Mouse (Mus musculus) right cerebral cortex, postnatal 36 days (tissue): ENCODE measurements around the gene Dnajb6.
"Not testable (repeated sequence)": the region's sequence is repeated elsewhere in the genome, so short reads cannot be mapped to it uniquely, and the experiment has no call there.

ENCODE experiments used
- DNase-seq, 2 experiments: peaks; one replicate each; pipeline ENCODE4 v3.0.0; 2022; ENCODE audit warnings: low spot score in 2 of 2, mixed read lengths in 1 of 2

Dnajb6 gene

DNA sequence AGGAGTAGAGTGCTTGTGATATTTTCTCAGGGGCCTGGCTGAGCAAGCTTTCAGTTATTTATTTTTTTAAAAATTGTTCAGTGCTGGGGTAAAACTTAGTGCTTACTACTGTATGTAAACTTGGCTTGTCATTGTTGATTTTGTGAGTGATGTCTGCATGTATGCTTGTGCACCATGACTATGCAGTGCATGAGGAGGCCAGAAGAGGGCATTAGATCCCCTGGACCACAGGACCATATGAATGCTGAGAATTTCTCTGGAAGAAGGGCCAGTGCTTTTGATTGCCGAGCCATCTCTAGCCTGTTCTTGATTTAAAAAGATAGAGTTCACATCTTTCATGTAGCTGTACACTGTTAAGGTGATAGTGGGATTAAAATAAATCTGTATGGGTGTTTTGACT is 35.4 kb downstream of the Dnajb6 start:
- no peak for DNase-seq

DNA sequence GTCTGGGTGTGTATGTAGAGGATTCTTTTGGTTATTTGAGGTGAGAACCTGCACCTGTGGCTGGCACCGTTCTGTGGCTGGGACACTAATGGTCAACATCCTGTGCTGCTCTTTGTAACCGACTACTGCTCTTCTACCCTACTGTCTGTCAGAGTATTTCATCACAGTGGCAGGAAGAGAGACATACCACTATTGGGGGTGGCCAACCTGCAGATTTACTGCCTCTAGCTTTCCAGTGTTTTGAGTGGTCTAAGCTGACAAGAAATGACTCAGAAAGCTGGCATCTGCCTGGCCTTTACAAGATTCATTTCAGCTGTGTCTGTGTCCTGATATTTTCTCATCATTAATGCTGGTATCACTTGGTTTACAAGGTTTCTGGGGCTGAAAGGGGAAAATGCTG is 36.5 kb downstream of the Dnajb6 start:
- DNase-seq = no peak

DNA sequence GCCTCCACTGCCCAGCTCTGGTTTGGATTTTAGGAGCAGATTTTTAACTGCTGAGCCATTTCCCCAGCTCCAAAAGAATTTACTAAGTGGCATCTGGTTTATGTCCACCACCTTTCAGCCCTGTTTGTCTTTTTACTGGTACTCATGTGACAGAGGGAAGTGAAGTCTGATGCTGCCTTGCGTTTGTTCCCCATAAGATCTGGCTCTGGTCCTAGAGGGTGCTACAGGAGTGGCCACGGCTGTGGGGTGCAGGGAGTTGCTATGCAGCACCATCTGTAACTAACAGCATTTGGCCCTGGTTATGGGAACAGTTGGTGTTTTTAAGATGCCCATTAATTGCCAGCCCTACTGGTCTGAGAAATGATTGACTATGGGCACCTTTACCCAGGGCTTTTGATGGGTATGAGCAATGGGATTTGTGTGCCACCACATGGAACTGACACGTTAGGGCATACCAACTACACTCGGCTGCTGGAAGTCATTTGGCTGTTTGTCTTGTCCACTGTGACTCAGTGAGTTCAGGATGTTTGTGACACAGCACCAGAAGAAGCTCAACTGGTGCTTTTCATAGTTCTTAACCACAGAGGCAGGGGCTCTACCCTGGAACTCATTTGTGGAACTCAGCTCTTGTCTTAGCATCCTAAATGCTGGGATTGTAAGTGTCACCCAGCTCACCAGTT is 37.3 kb downstream of the Dnajb6 start:
- DNase-seq = no peak

DNA sequence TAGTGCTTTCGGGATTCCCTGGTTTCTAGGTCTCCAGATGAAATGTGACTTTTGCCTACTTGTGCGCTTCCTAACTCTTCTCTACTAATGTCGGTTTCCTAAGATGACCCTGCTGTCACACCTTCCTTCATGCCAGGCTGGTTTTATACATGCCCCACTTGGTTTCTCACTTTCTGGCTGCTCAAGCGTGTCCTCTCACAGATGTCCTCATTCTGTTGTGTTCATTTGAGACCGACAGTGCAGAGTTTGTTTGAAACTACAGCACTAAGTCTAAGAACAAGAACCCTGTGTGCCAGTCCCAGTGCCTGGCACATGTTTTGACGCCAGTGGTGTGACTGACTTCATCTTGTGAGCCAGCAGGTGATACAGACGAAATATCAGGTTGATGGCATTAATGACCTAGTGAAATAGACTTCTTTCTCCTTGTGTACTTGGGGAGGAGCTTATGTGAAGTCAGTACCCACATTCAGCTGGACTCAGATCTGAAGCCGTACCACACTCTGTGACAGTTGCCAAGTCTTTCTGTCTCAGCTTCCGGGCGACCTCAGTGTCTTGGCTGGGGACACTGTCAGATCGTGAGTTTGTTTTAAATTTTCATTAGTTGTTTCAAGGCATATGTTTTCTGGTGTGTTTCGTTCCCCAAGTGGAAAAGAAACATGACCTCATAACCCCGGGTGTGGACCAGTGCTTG is 38.1 kb downstream of the Dnajb6 start:
- no peak for DNase-seq

DNA sequence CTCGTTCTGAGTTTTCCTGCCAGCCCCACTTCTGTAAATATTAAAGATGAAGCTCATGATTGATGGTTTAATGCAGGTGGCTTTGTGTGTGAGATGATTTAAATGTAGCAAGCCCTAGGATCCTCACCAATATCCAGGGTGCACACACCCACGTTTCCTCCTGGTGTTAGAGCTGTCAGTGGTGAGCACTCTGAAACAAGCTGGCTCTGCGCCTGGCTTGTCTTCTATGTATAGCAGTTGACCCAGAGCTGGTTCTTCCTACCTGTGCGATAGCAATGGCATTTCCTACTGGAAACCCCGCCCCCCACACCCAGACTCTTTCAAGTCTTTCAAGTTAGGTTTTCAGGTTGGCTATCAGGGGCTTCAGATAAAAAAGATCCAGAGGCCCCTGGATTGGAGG is 39.9 kb downstream of the Dnajb6 start:
- peak; percentile 34 to 55 for DNase-seq

DNA sequence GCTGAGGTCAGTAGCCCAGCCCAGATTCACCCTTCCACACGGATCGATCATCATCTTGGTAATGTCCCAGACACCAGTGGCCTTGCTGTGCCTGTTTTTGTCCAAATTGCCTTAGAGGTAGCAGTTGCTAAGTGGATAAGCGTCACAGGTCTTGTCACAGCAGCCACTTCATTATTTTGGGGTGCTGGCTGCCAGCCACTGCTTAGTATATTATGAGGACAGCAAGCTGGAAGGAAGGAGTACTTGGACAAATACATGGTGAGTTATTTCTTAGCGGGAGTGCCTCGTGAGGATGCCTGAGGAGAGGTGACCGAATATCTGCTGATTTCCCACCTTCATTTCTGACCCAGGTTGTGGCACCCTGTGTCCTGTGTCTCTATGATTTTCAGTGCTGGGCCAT is 42.5 kb downstream of the Dnajb6 start:
- DNase-seq = no peak

DNA sequence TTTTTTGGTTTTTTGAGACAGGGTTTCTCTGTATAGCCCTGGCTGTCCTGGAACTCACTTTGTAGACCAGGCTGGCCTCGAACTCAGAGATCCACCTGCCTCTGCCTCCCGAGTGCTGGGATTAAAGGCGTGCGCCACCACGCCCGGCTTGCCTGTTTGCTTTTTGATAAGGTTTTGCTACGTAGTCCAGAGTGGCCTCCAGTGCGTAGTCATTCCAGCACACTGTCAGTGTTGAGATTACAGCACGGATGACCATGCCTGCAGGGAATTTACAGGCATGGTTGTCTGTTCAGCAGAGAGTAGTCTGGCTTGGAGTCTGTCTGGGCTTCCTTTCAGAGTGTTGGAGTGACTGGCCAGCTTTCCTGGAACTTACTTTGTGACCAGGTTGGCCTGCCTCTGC is 44.2 kb downstream of the Dnajb6 start:
- not testable (repeated sequence) for DNase-seq

DNA sequence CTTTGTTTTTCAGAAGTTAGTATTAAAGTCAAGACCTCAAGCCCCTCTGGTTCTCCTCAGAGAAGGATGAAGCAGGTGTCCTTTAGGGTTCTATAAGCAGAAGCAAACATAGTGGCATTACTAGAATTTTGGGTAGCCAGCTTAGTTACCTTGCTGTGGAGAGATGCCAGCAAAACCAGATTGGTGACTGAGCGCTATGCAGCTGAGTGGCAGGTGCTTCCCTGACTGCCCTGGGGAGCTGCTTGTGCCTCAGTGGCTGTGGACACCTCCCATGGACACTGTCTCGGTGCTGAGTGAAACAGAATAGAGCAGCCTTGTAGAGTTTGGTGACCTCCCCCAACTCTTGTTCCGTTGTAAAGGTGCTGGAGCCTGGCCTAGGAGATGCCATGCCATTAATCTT is 46.8 kb downstream of the Dnajb6 start:
- no peak for DNase-seq

DNA sequence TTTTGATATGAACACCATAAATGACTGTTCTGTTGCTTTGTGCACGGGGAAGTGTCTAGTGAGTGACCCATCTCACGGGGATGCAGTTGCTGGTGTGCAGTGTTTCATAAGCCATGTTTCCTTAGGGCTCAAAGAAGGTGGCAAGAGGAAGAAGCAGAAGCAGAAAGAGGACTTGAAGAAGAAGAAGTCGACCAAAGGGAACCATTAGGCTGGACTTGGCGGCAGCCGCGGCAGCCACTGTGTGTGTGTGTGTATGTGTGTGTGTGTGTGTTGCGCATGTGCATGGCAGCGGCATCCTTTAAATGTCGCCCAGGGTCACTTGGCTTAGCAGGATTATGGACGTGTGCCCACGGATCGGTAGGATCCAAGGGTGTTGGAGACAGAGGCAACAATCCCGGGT is 49.4 kb downstream of the Dnajb6 start:
- not testable (repeated sequence) for DNase-seq

DNA sequence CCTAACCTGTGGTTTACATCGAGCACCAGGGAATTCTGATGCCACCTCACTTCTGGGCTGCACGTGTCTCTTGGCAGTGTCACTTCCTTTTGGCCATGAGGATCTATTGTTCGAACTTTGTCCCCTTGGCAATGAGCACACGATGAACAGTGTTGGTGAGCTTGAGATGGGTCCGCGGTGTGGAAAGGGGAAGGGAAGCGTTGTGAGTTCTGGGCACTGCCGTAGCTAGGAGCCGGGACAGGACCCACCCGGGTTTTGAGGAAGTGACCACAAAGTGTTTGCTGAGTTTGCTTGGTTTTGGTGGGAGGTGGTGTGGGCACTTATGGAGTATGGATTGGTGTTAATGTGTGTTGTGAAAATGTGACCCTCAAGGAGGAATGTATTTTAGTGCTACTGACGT is 50.5 kb downstream of the Dnajb6 start:
- DNase-seq = not testable (repeated sequence)

DNA sequence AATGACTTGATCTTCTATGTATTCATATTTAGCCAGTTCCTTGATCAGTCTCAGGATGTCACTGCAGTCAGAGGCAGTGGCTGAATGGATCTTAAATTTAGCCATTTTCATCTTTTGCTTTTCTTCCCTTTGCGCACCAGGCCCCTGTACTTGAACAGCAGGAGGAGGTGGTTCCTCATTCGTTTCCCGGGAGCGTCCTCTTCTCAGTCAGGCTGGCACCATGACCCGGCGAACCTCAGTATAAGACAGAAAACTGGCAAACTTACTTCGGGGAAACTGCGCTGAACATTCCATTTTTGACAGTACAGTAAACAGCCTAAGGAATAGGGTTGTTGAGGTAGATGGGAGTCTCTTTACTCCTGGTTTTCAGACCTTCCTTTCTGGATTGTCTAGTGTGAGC is 59.4 kb downstream of the Dnajb6 start:
- DNase-seq = not testable (repeated sequence)

DNA sequence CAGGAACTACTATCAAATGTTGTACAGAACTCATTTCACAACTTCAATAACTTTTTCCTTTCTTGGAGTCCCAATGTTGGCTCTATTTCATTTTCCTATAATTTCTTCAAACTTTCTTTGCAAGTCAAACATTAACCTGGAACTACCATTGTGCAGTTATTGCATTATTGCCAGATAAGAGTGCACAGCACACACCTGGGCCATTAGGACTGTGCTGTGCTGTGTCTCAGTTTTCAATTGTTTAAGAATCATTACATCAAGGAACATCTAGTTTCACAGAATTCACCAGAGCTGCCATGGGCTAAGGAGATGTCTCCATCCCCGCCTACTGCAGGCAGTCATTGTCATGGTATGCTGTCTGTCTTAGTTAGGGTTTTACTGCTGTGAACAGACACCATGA is 73.5 kb downstream of the Dnajb6 start:
- DNase-seq = no peak

DNA sequence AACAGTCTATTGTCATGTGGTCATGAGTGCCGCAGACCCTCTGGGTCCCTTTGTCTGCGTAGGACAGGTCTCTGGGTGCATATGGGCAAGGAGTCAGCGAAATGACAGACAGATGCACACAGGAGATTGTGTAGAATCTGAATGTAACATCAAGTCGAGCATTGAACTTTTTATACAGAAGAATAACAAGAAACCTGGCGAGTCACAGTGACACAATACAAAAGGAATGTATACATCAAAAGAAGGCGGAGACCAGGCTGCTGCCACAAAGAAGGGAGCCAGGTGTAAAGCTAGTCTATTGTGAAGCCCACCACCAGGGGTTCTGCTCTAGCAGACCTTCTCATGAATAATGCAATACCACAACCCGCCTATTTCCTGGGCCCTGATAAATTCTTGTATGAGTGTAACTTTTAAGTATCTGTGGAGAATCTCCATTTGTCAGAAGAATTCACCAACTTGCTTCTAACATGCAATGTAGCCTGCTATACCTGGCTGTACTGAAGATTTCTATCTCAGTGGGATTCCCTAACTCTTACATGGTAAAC is 76.0 kb downstream of the Dnajb6 start:
- not testable (repeated sequence) for DNase-seq

DNA sequence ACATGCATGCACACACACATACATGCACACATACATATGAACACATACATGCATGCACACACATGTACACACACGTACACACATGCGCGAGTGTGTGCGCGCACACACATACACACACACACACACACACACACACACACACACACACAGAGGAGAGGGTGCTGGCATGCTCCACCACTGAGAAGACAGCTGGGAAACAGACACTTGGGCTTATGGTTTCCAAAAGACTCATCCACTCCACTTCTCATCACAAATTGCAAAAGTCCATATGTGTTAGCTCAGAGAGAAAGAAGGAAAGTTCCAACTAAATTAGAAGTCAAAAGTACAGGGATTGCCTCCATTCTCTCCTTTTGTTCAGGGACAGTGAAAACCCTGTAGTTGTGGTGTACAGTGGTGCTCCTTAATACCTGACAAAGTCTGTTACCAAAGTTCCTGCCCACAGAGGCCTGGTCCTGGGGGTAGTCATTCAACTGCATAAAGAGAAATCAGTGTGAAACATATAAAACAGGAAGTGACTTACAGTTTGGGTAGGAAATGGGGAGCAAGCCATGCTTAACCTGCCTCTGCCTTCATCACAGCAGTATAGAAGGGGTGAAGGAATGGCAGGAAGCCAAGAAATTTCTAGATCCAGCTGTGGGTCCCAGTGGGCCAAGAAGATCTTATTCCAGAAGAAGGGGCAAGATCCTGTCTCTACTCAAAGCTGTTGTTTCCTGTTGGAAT is 81.2 kb downstream of the Dnajb6 start:
- no peak for DNase-seq

DNA sequence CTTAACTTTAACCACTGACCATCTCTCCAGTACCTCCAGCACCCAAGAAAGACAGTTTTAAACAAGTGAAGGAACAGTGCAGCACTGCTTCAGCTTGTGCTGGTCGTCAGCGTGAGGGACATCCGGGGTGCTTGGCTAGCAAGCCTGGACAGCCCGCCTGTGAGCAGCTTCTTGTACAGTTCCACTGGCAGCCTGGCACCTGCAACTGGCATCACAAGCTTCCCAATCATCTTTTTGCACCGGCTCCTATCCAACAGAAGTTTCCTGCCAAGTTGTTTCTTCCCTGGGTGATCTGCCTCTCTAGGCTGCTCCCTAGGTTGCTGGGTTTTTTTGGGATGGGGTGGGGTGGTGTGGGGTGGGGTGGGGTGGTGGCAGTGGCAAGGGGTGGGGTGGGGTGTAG is 81.9 kb downstream of the Dnajb6 start:
- no peak for DNase-seq

DNA sequence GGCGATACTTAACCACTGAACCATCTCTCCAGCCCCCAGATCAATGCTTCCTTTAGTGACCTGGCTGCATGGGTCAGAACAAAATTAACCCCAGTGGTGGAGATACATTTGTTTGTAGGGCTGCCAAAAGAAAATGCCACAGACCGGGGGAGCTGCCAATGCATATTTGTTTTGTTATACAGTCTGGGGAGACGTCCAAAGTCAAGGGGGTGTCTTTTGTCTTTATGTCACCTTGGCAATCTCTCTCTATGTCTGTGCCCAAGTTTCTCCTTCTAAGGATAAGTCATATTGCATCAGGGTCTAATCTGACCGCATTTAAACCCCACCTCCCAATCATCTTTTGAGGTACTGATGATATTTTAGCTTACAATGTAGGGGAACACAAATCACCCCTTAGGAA is 82.8 kb downstream of the Dnajb6 start:
- DNase-seq = no peak

DNA sequence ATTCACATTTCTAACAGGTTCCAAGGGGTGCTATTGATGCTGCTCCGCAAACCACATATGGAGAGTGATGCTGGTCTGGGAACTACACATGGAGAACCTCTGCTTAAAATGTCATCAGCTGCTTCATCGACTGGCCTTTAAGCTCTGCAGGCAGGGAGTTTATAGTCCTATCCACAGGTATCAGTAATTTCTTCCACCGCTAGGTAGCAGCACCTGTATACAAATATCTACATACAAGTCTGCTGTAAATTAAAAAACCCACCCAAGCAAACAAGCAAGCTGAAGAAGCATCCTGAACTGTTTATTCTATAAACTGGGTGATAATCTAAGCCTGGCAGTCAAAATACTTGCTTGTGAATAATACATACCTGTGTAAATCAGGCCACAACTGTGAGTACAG is 89.3 kb downstream of the Dnajb6 start:
- DNase-seq = peak in 1 of 2 experiments; percentile 7

DNA sequence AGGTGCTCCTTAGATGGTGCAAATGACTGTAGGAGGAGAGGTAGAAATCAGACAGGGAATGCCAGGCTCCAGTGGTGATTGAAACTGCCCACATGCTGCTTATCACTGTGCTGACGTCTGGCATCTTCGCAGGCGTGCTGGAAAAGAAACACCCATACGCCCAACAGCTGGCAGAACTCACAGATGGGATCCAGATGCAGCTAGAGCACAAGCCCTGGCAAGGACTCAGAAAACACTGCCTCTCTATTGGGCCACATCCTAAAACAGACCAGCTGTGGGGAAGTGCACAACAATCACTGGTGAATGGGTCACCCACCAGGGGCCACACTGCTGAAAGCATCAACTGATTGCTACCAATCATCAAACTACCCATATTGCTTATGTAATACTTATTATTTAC is 91.3 kb downstream of the Dnajb6 start:
- no peak for DNase-seq

DNA sequence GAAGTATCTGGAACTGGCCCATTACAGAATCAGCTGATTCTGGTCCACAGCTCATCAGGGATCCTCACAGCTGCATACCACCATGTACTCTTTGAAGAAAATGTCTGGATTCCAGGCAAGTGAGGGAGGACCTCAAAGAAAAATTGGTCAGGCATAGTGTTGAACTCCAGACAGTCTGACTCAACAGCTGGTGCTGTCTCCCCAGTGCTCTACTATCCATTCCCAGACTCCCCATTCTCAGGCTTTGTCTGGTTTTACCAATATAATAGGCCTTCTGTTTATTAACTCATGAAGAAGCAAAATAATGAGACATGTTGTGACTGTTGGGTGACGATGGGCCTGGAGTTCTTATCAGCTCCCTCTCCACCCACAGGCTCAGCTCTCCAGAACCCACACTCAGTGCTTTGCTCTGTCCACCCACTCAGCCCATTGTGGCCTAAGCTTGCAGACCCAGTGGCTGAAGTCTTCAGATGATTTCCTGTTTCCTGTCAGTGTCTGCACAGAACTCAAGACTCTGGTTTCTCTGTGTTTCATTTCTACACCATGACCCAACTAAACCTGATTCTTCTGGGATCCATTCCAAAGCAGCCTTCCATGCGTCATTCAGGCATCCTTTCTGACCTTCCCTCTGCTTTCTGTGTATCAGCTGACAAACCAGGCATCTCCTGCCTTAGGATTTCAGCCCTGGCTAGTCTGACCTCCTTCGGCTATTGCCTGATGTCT is 107.1 kb downstream of the Dnajb6 start:
- no peak for DNase-seq

DNA sequence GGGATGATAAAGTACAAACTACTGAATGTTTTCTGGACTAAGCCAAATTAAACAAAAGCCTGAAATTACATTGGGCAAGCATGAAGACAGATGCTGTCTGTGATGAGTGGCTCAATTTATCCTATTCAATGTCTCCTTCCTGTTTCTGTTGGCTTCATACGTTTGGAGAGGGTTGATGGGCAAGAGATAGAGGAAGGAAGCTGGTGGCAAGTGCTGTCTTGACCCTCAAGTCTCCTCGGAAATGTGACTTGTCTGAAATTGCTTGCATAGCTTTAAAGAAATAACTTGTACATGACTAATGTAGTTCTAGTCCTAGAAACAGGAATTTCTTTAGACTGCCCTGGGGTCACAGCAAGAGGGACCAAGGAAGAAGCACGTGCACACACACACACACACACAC is 109.5 kb downstream of the Dnajb6 start:
- no peak for DNase-seq

DNA sequence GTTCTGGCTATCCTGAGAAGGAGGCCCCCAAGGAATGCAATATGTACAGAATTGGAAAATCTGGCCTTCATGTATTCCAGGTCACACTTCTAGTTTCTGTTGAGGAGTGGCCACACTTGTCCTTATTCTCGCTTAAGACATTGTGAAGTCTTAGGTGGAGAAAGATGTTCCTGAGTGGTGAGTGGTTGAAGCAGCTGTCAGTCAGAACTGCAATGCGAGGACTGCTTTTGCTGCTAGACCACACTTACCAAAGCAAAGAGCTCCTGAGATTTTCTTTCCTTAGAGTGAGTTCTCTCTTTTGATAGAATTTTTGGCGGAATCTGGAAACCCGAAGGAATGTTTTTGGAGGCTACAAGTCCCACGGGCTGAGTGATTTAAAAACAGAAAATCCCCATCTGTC is 112.0 kb downstream of the Dnajb6 start:
- no peak for DNase-seq

DNA sequence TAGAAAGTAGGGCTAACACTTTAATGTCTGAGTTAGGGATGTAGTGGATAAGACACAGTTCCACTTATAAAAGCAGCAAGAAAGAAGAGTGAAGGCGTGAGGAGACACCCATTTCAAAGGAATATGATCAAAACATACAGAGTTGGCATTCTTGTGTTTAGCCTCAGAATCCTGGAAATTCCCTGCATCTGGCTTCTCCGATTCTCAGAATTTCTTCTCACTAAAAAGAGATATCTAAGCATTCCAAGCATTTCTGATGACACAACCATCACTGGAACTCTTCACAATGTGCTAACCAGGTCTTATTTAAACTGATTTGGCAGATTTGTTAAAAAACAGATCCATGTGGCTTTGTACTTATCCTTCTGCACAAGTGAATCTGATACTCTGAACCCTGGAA is 112.6 kb downstream of the Dnajb6 start:
- no peak for DNase-seq
